Mouse (Mus musculus): ENCODE measurements around the gene Scrn2.

Scrn2 gene

DNA sequence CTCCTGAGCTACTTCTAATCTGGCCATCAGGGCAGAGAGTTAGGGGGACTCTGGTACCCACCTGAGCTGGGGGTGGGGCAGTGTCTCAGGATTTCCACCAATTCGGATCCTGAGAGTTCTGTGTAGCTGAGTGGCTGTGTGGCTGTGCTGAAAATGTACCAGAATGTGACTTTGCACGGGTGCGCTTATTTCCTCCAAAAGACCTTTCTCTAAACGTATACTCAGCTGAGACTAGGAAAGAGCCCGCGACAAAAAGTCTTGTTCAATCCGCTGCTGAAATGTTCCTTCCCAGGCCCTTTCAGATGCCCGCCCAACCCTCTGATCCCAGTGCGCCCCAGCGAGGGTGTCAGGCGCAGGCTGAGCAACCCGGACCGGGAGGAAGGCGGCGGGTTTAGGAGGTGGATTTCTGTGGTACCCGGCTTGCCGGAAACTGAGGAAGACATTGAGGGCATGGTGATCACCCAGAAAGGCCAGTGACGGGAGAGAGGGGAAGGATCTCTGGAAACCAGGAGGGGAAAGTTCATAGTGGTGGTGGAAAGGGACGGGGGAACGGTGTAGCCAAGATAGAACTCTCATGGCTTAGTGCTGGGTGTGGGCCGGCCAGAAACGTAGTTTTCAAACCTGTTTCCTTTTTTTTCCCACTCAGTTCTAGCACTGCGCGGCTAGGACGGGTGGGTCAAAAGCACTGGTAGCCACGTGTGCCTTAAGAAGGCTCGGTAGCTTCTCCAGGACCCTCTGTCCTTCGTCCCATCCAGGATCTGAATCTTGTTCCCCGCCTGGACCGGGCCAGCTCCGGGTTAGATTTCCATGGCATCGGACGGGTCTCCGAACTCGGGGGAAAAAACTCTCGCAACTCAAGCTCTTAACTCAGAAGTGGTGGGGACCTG is 11.8 kb upstream of the Scrn2 start:
- DNase-seq (ENCODE audit: low read depth, low spot score): no peak

DNA sequence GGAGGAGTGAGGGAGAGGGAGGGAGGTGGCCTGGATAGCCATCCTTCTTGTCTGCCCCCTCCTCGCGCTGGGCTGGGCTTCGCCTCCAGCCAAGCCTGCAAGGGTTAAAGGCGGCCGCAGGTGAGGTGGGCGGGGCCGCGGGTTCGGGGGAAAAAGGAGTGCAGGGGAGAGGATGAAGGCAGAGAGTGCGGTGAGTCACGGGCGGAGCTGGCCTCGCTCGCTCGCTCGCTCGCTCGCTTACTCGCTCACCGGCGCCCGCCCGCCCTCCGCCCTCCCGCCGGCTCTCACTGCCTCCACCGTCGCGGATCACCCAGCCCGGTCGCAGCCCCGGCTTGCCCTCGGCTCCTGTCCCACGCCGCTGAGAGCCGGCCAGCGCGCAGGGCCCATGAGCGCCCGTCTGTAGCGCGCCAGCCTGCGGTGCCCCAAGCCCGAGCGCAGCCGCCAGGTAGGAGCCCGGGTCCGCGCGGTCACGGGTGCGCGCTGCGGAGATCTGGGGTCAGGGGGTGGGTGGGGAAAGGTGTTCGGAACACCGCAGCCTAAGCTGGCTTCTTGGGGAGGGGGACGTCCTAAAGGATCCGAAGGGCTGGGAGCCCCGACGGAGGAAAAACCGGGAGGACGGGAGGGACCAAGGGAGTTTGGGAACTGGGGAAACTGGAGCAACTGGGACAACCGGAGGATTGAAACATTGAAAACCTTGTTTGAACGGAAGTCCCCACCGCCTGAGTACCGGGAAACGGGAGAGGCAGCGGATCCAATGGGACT is 11.0 kb upstream of the Scrn2 start:
- peak; percentile 75 for DNase-seq (ENCODE audit: low read depth, low spot score)

DNA sequence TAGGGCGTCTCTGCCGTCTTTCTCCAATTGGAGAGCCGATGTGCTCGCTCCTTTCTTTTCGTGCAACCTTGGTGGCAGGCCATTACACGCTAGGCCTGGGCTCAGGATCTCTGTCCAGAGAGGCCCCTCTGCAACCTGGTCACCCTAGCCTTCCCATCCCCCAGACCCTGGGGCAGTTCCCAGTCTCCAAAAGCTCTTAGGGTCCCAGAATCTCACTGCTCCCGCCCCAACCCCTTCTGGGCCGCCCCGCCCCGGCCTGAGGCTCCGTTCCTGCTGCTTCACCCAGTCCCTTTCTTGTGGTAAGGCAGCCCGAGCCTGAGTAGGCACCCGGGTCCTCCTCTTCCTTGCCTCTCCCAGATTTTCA is 10.4 kb upstream of the Scrn2 start:
- no peak for DNase-seq (ENCODE audit: low read depth, low spot score)

DNA sequence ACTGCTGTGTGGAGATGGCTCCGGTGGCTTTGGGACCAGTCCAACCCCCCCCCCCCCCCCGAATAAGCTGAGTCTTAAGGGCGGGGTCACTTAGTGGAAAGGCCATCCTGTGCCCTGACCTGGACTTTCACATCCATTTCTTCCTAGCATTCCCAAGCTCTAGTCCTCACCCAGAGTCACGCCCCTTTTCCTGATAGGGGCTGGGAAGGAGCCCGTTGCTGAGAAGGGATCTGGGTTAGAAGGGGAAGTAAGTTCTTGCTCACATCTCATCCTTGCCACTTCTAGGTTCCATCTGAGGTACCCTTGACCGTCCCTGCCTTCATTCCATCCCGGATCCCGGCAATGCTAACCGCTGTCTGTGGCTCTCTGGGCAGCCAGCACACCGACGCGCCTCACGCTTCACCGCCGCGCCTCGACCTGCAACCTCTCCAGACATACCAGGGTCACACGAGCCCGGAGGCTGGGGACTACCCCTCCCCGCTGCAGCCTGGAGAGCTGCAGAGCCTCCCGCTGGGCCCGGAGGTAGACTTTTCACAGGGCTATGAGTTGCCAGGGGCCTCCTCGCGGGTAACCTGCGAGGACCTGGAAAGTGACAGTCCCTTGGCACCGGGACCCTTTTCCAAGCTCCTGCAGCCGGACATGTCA is 8.5 kb upstream of the Scrn2 start:
- DNase-seq (ENCODE audit: low read depth, low spot score): peak; percentile 53

DNA sequence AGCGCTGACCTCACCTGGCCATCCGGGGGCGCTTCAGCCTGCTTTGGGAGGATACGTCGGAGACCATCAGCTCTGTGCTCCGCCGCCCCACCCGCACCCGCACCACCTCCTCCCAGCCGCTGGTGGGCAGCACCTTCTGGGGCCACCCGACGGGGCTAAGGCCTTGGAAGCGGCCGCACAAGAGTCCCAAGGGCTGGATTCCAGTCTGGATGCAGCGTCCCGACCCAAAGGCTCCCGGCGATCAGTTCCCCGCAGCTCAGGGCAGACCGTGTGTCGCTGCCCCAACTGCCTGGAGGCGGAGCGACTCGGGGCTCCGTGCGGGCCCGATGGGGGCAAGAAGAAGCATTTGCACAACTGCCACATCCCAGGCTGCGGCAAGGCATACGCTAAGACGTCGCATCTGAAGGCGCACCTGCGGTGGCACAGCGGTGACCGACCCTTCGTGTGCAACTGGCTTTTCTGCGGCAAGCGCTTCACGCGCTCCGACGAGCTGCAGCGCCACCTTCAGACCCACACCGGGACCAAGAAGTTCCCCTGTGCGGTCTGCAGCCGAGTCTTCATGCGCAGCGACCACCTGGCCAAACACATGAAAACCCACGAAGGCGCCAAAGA is 7.8 kb upstream of the Scrn2 start:
- peak; percentile 93 for DNase-seq (ENCODE audit: low read depth, low spot score)

DNA sequence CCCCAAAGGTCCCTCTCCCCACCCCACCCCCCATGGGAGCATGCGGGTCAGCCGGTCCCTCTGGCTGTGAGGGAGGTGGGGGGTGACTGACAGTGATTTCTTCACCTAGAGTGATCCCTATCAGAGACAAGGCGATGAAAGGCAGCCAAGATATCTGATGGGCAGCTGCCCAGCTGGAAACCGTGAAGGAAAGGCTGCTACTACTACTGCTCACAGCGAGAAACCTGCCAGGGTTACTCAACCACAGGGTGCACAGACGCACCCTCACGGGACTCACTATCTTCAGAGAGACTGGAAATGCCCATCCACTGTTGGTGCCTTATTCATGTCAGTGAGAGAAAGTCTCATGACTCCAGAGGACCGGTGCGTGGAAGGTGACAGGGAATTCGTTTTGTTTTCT is 4.8 kb upstream of the Scrn2 start:
- no peak for DNase-seq (ENCODE audit: low read depth, low spot score)

DNA sequence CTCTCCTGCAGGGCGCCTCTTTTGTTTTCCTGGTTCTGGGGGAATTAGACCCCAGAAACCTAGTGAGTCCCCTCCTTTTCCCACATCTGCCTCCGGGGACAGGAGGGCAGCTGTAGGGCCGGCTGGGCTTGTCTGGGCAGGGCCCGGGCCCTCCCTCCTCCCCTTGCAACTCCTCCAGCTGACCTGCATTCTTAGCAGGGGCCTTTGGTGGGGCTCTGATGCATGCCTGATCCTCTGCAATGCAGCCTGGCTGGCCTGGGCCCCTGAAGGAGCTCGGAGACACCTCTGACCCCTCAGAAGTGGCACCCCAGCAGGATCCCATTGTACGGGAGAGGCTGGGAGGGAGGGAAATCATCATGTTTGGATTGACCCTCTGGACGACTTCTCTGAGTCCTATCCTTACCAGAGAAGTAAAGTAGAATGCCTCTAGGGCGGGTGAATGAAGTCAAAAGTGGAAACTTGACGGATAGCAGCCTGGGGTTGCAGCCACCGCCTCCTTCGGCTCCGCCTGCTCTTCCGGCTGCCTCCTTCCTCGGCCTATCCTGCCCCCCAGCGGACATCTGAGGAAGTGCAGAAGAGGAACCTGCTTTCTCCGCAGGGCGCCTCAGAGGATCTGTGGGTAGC is 3.9 kb upstream of the Scrn2 start:
- DNase-seq (ENCODE audit: low read depth, low spot score): peak; percentile 92

DNA sequence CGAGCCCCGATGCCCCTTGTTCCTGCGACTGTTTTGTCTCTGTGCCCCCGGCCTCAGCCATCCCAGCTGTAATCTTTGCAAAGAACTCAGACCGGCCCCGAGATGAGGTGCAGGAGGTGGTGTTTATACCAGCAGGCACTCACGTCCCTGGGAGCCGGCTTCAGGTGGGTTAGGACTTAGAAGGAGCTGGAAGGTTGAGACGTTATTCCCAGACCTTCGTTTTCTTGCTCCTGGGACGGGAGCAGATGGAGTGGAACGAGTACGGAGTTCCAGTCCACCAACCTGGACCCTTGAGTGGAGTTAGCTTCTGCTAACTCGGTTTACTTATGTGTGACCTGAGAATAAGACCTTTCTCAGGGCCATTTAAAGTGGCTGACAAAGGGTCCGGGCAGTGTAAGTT is 688 bp downstream of the Scrn2 start:
- DNase-seq (ENCODE audit: low read depth, low spot score): no peak

DNA sequence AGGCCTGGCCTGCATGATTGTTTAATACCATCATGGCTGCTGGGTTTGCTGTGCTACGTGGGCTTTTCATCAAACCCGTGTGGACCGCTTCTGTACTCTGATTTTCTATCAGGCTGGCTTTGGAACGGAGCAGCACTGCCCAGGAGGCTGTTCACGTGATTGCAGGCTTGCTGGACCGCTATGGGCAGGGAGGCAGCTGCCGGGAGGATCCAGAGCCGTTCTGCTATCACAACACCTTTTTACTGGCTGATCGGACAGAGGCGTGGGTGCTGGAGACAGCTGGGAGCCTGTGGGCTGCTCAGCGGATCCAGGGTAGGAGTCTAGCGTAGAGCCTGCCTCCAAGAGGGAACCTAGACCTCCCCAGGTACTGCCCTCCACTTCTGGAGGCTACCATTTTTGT is 2.2 kb downstream of the Scrn2 start:
- no peak for DNase-seq (ENCODE audit: low read depth, low spot score)

DNA sequence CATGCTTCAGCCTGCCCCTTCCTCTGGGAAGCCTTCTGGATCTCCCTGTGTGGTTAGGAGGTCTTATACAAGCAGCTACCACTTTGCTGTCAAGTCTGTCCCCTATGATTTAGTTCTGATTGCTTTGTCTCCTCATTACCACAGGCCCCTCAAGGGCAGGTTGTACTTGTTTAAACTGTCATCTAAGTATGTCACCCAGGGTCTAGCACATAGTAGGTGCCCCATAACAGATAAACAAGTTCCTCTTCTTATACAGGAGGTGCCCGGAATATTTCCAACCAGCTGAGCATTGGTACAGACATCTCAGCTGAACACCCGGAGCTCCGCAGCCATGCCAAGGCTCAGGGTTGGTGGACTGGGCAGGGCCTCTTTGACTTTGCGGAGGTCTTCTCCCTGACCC is 2.8 kb downstream of the Scrn2 start:
- no peak for DNase-seq (ENCODE audit: low read depth, low spot score)

DNA sequence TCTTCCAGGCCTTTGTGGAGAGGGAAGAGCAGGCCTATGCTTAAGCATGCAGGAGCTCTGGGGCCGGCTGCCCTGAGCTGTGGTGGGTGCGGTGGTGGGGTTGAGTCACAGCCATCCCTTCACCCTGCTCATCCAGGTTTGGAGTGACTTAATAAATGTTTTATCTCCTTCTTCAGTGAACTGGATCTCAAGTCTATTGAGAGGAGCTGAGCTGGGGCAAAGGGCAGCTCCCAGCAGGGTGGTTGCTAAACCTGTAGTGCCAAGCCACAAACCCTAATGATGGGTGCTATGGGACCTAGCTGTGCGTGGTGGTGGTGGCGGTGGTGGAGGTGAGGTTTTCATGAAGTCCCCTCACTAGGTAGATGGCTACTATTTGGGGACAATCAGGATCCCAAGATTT is 4.0 kb downstream of the Scrn2 start:
- no peak for DNase-seq (ENCODE audit: low read depth, low spot score)

DNA sequence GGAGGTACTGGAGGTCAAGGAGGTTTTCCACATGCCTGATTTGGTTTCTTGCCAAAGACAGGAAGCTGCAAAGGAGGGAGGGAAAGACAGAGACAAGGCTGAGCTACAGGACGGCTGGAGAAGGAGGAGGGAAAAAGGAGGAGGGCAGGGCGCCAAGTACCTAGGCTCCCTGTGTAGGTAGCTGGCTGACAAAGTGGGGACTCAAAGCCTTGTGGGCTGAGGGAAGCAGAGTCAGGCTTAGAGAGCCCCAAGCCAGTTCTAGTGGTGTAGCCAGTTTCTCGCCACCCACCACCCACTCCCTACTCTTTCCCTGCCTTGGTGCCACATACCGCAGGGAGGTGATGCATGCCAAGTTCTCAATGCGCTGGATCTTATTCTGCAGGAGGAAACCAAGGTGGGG is 6.4 kb downstream of the Scrn2 start:
- no peak for DNase-seq (ENCODE audit: low read depth, low spot score)

DNA sequence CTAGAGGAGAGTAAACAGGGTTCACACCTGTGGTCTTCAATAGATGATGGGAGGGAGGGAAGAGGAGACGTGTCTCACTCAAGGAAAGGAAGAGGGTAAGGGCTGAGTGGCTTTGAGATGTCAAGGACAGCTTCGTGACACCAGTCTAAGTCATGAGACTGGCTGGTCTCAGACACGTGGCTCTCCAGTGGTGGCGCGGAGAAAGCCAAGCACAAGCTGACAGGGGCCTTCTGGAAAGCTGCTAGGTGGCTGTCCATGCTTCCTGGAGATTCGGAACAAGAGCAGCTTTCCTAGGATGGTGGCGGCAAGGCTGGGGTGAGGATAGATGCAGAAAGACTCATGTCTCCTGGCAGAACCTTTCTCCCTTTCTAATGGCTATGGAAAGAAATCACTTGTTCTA is 9.1 kb downstream of the Scrn2 start:
- DNase-seq (ENCODE audit: low read depth, low spot score): no peak

DNA sequence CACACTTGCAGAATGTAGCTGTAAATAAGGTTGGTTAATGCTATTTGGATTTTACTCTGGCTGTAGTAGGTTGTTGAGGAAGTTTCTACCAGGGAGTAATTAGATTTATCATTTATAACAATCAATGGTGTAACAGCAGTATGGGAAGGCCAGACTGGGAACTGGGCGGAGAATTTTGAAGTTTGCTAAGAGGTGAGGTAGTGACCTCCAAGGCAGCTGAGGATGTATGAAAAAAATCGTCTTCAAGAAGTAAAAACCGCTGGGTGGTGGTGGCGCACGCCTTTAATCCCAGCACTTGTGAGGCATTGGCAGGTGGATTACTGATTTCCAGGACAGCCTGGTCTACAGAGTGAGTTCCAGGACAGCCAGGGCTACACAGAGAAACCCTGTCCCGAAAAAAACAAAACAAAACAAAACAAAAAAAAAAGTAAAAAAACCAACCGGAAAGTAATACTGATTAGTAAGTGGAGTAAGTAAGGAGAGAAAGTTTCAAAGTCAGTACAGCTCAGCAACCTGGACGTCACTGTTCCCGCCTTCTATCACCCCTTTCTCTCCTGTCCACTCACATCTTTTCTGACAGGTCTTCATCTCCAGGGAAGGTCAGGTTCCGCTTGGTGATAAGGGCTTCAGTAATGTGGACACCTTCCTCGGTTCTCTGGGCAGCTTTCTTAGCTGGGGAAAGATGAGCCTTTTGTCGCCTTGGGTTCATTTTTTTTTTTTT is 10.7 kb downstream of the Scrn2 start:
- DNase-seq (ENCODE audit: low read depth, low spot score): no peak

DNA sequence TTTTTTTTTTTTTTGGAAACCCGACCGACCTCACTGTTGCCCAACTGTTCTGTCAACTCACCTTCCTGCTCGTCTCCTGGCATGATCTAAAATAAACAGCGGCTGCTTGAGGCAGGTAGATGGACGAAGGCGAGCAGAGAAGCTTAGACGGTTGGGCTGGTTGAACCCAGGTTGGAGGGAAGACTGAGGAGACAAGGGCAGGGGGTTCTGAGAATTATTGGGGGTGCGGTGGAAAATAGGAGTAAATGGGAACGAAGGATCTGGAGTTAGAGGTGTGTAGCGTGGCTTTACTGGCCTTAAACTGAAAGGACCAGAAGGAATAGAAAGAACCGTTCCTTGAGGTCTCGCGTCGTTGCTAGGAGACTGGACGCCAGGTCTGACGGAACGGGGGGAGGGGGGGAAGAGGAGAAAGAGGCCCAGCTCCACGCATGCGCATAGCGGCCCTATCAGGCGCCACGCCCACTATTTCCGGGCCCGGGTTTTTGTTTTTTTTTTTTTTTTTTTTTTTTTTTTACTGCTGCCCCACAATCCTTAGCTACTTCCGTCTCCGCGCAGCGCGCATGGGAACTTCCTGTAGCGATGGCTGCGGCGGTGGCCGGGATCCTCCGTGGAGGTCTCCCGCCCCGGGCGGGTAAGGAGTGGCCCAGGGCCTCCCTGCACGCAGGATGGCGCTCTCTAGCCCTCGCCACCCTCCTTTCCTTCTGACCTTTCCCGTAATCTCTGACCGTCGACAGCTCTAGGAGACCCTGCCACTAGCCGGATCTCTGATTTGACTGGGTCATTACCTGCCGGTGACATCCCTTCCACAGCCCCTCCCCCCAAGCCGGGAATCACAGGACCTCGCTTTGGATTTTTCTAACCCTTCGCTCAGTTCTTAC is 11.5 kb downstream of the Scrn2 start, which contains the start of the genes Lrrc46 and Mrpl10:
Gene Lrrc46 (minus strand): TSS at position 386 of the 878 bp plus-strand sequence.
Gene Mrpl10 (plus strand): TSS at position 539 of the 878 bp plus-strand sequence.
- peak; percentile 95 for DNase-seq (ENCODE audit: low read depth, low spot score)

DNA sequence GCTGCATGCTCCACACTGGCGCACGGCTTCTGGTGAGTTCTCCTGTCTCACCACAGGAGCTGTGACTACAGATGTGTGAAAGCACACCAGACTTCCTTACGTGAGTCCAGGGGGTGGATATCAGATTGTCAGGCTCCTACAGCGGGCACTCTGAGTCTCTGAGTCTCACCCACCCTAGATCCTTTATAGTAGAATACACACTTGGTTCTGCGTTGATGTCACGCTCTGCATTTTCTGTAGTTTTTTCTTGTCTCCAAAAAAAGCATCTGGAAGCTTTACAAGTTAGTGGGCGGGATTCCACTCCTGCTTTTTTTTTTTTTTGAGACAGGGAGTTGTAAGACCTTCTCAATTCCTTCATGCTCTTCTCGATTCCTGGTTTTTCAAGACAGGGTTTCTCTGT is 15.2 kb downstream of the Scrn2 start:
- DNase-seq (ENCODE audit: low read depth, low spot score): no peak

DNA sequence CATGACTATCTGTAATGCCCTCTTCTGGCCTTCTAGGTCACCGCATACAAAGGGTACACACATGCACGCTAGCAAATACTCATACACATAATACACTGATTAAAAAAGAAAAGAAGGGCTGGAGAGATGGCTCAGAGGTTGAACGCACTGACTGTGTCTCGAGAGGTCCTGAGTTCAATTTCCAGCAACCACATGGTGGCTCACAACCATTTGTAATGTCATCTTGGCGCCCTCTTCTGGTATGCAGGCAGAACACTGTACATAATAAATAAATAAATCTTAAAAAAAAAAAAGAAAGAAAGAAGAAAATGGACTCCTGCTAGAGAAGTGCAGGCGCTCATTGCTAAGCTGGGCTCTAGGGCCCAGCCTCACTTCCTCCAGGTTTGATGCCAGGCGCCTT is 16.1 kb downstream of the Scrn2 start:
- peak; percentile 79 for DNase-seq (ENCODE audit: low read depth, low spot score)

DNA sequence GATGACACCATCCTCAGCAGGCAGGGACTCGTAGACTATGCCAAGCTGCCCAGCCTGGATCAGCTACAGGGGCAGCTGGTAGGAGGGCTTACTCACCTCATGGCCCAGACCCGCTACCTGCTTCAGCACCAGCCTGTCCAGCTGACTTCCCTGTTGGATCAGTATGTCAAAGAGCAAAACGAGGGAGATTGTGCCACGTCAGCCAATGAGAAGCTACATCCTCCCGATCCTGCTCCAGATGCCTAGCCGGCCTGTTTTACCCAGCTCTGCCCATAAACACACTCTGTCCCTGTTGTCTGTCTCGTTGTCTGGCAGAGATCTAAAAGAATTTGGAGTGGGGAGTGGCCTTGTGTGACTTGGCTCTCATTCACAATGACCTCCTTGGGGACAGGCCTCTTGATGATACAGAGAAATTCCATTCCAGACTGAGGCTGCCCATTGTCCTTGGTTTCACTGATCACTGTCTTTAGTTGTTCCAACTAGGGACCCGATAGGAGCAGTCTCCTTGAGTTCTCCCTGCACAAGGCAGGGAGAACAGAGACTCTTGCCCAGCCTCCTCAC is 18.4 kb downstream of the Scrn2 start:
- no peak for DNase-seq (ENCODE audit: low read depth, low spot score)

DNA sequence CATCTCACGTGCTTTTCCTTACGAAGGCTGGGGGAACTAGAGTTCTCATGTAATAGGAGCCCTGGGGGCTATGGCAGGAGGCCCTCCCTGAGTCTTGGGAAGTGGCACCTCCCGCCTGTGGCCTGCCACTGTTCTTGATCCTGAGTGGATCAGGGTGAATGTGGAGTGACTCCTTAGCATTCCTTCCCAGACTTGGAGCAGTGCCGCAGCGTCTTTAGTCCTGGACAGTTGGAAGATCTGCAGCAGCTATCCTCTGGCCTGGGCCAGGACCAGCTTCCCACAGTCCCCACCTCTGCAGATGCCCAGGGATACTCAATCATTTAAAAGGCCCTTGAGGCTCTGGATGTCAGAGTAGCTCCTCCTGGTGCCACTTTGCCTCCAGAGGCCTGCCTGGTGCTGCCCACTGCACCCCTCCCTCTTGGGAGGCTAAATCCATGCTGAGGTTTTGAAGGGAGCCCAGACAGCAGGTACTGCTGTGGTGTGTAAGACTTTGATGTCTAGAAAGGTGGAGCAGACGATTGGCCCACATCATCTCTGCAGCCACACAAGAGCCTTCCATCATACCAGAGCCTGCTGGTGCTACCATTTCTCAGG is 19.9 kb downstream of the Scrn2 start:
- no peak for DNase-seq (ENCODE audit: low read depth, low spot score)

Data from ES-CJ7 (cell line).